Mouse (Mus musculus) limb, embryonic 15.5 days (tissue): ENCODE data around the gene Tgfbi. TPM values are rescaled to one million over a fixed set of nuclear protein-coding genes. Genes with fewer than 3 reads are reported as not detected.

Source experiments
- ATAC-seq: fragments of 200-750 bp; cut with Nextera tagmentation; 2 replicates; pipeline ENCODE4 v1.8.0; 2017; ENCODE audit warnings: low read depth, moderate TSS enrichment; ENCODE audit not compliant: insufficient number of reproducible peaks, low FRiP score, low TSS enrichment
- H3K27ac ChIP-seq: fragments of 300-500 bp; sonication (generic); 2 replicates; pipeline ENCODE4 v1.5.1; 2015; ENCODE audit warnings: moderate library complexity, mild to moderate bottlenecking, inconsistent platforms
- H3K27me3 ChIP-seq: fragments of 300-500 bp; sonication (generic); 2 replicates; pipeline ENCODE4 v1.6.1; 2015; ENCODE audit warnings: inconsistent platforms
- H3K36me3 ChIP-seq: fragments of 300-500 bp; sonication (generic); 2 replicates; pipeline ENCODE4 v1.6.1; 2015; ENCODE audit warnings: inconsistent platforms
- H3K4me1 ChIP-seq: fragments of 300-500 bp; sonication (generic); 2 replicates; pipeline ENCODE4 v1.6.1; 2015; ENCODE audit warnings: inconsistent platforms
- H3K4me2 ChIP-seq: fragments of 300-500 bp; sonication (generic); 2 replicates; pipeline ENCODE4 v1.6.1; 2015; ENCODE audit warnings: mild to moderate bottlenecking, inconsistent platforms
- H3K4me3 ChIP-seq: fragments of 300-500 bp; sonication (generic); 2 replicates; pipeline ENCODE4 v1.5.1; 2015; ENCODE audit warnings: mild to moderate bottlenecking, inconsistent platforms
- H3K9ac ChIP-seq: fragments of 300-500 bp; sonication (generic); 2 replicates; pipeline ENCODE4 v1.6.1; 2015; ENCODE audit warnings: inconsistent platforms
- H3K9me3 ChIP-seq: fragments of 300-500 bp; sonication (generic); 2 replicates; pipeline ENCODE4 v1.6.1; 2016; ENCODE audit warnings: inconsistent platforms
- WGBS: fragments of 180-500 bp; shearing (Covaris S2); methylation state at CpG from one replicate; pipeline ENCODE4 v1.1.7; 2015; 5-methylcytosine and 5-hydroxymethylcytosine counted together
- polyA plus RNA-seq: library from polyadenylated mRNA; unstranded; fragments of >200 nt; fragmentation: Nextera tagmentation; extraction: Ambion mirVana; gene quantifications from 2 replicates; pipeline ENCODE4 v1.2.1, GENCODE M21; 2015

Tgfbi gene
- polyA plus RNA-seq, 1 experiment from 2014 or later = 121 TPM

DNA sequence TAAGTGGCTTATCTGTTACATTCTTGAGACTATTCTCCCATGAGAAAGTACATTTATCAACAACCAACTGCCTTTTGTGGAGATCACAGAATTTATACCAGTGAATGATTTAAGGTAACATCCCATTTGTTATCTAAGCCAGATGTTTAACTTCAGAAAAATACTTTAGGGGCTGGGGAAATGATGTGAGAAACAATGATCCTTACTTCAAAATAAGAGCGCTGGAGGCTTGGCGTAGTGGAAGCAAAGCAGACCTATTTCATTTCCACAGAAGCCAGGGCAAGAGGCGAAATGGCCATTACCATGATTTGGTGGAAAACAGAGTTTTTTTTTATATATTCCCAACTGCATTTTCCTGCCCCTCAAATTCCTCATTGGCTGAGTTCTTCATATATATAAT, 34.7 kb downstream of the Tgfbi start:
- no peak overlapping the region for H3K27ac ChIP-seq
- H3K27me3 ChIP-seq = no peaks in the 10 kb centered on the region
- H3K9me3 ChIP-seq = no peaks in the 10 kb centered on the region
- peaks cover 18% of the 10 kb centered on the region for H3K4me1 ChIP-seq
- no peak overlapping the region for H3K4me2 ChIP-seq
- H3K4me3 ChIP-seq = no peak overlapping the region
- no peak for ATAC-seq
- H3K9ac ChIP-seq = no peak overlapping the region
- no peaks in the 10 kb centered on the region for H3K36me3 ChIP-seq
- WGBS = 57% methylated on average over 3 of the region's 3 CpGs

DNA sequence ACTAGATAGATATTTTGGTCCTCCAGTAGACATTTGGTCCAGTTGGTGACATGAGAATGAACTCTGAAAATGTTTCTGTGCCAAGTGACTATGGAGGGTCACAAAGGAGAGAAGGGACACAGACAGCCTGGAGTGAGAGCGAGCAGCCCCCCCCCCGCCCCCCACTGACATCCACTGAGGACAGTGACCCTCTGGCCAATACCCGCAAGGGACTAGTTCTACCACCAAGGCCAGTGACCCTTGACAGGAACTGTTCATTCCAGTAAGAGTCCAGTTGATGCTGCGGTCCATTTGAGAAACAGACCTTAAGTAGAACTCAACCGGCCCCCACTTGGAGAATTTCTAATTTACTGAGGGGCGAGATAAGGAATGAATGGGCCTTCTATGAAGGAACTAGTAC, 36.4 kb downstream of the Tgfbi start:
- Histone ChIP-seq H3K4me1 (peaks cover 18% of the 10 kb centered on the region), H3K9ac (no peak overlapping the region), H3K4me3 (no peak overlapping the region), H3K4me2 (no peak overlapping the region), H3K27me3 (no peaks in the 10 kb centered on the region), H3K9me3 (no peaks in the 10 kb centered on the region), H3K36me3 (no peaks in the 10 kb centered on the region), H3K27ac (no peak overlapping the region)
- ATAC-seq = no peak
- WGBS = 89% methylated on average over 6 of the region's 6 CpGs

DNA sequence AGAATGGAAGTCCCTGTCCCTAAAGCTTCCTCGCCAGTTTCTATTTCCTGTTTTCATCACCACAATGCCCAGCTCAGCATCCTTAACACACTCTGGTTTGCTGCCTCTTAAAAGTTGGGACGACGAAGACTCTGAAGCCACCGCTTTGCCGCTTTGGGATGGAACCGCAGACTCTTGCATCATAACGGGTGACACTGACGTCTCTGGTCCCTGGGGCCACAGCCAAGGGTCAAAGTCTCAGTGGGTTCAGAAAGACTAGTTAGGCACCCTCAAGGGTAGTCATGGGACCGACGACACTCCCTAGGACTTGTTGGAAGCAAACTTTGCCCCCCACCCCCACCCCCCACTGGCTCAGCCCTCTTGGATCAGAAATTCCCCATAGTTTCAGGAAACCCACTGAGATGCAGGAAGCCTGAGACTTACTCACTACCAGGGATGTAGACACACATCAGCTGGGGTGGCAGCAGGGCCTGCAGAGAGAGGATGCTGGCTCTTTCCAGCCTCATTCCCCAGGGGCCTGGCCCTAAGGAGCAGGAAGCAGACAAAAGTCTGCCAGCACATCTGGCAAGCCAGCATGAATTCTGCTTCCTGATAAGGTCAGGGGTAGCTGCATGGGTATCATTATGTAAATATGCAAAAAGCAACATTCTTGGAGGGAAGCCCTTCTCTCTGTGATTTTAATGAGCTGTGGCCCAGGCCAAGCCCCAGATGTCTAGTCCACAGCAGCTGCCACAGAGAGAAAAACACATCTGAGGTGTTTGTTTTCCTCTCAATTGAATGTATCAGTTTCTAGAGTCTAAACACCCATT, 38.5 kb downstream of the Tgfbi start:
- 76% methylated on average over 10 of the region's 10 CpGs for WGBS
- no peak; the same call in 1 of the 2 replicates for ATAC-seq
- H3K27ac ChIP-seq = peak overlapping the region; percentile 62

DNA sequence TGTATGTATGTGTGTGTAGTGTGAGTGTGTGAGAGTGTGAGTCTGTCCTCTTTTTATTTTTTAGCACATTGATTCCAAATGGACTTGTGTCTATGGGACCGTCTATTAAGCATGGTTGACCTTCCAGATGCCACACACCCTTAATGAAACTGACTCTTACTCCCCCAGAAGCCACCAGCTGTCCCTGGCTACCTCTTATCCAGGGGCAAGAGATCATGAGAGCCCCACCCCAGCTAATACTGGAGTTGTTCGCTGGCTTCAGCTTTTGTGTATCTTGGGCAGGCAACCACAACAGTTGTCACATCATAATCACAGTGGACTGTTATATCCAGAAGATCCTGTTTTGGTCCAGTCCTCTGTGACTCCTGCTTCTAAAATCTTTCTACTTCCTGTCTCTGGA, 40.7 kb downstream of the Tgfbi start:
- Histone ChIP-seq H3K27ac (no peak overlapping the region), H3K4me3 (no peak overlapping the region), H3K9ac (no peak overlapping the region), H3K4me1 (peaks cover 39% of the 10 kb centered on the region), H3K27me3 (no peaks in the 10 kb centered on the region), H3K36me3 (no peaks in the 10 kb centered on the region), H3K9me3 (no peaks in the 10 kb centered on the region), H3K4me2 (no peak overlapping the region)
- WGBS = 95% methylated on average over 2 of the region's 2 CpGs
- no peak for ATAC-seq

More for the DNA sequence above, 38.5 kb downstream of the Tgfbi start:
- no peak overlapping the region for H3K4me3 ChIP-seq
- no peaks in the 10 kb centered on the region for H3K36me3 ChIP-seq
- no peaks in the 10 kb centered on the region for H3K9me3 ChIP-seq
- H3K27me3 ChIP-seq = no peaks in the 10 kb centered on the region
- no peak overlapping the region for H3K9ac ChIP-seq
- no peak overlapping the region for H3K4me2 ChIP-seq
- peaks cover 23% of the 10 kb centered on the region for H3K4me1 ChIP-seq

GRCm38 (mm10) chr13:56652381-56652780, 43.1 kb downstream of the Tgfbi start:
- 21% methylated on average over 8 of the region's 8 CpGs for WGBS
- peaks cover 39% of the 10 kb centered on the region for H3K4me1 ChIP-seq
- no peak overlapping the region for H3K4me2 ChIP-seq
- H3K9me3 ChIP-seq = no peaks in the 10 kb centered on the region
- no peaks in the 10 kb centered on the region for H3K27me3 ChIP-seq
- H3K27ac ChIP-seq = peak overlapping the region; percentile 27; the same call in 1 of the 2 replicates
- no peak overlapping the region for H3K4me3 ChIP-seq
- ATAC-seq = no peak
- no peaks in the 10 kb centered on the region for H3K36me3 ChIP-seq
- no peak overlapping the region for H3K9ac ChIP-seq

DNA sequence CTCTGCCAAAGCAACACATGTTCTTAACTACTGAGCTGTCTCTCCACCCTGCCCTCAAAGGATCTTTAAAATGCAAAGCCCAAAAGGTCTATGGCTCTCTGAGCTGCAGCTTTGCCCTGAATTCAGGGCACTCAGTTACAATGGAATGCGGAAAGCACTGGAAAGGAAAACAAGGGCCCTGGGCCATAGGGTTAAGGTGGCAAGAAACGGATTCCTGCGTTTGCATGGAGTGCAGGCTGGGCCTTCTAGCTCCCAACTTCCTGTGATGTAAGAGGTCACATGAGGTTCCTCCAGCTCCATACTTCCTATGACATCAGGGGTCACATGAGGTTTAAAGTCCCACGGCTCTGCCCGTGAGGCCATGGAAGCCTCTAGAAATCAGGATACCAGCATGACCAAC, 44.9 kb downstream of the Tgfbi start:
- no peak overlapping the region for H3K4me3 ChIP-seq
- no peaks in the 10 kb centered on the region for H3K9me3 ChIP-seq
- H3K9ac ChIP-seq = no peak overlapping the region
- no peak for ATAC-seq
- H3K4me1 ChIP-seq = peaks cover 29% of the 10 kb centered on the region
- 68% methylated on average over 5 of the region's 5 CpGs for WGBS
- no peaks in the 10 kb centered on the region for H3K27me3 ChIP-seq
- H3K4me2 ChIP-seq = no peak overlapping the region
- no peaks in the 10 kb centered on the region for H3K36me3 ChIP-seq
- 0 out of 2 replicates have a peak overlapping the region, but pooled peaks have one; percentile 22 for H3K27ac ChIP-seq

- H3K4me1 ChIP-seq = peaks cover 19% of the 10 kb centered on the region
- no peak for ATAC-seq
- no peak overlapping the region for H3K27ac ChIP-seq
These were observed 48.7 kb downstream of the Tgfbi start for GRCm38 (mm10) chr13:56657946-56658512.

DNA sequence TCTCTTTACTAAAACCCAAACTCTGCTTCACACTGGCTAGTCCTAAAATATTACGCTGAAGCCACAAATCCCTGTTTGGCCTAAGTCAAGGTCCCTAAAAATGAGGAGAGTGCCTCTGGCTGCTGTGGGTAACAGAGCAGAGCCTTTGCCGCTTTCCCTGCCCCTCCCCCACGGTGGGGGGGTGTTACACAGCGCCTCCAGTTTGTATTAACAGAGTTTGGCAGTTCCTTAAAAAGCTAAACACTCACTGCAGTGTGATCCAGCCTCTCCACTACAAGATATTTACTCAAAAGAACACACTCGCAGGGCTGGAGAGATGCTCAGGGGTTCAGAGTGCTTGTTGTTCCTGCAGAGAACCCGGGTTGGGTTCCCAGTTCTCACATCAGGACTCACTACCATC, 49.6 kb downstream of the Tgfbi start:
- Histone ChIP-seq H3K9me3 (no peaks in the 10 kb centered on the region), H3K36me3 (no peaks in the 10 kb centered on the region), H3K9ac (no peak overlapping the region), H3K27me3 (no peaks in the 10 kb centered on the region), H3K4me2 (no peak overlapping the region), H3K4me3 (no peak overlapping the region), H3K4me1 (peaks cover 10% of the 10 kb centered on the region), H3K27ac (no peak overlapping the region)
- 69% methylated on average over 6 of the region's 6 CpGs for WGBS
- ATAC-seq = no peak

More at GRCm38 (mm10) chr13:56657946-56658512, 48.7 kb downstream of the Tgfbi start:
- Histone ChIP-seq H3K4me2 (no peak overlapping the region), H3K4me3 (no peak overlapping the region), H3K27me3 (no peaks in the 10 kb centered on the region), H3K36me3 (no peaks in the 10 kb centered on the region), H3K9ac (no peak overlapping the region), H3K9me3 (no peaks in the 10 kb centered on the region)
- WGBS = 37% methylated on average over 7 of the region's 7 CpGs

DNA sequence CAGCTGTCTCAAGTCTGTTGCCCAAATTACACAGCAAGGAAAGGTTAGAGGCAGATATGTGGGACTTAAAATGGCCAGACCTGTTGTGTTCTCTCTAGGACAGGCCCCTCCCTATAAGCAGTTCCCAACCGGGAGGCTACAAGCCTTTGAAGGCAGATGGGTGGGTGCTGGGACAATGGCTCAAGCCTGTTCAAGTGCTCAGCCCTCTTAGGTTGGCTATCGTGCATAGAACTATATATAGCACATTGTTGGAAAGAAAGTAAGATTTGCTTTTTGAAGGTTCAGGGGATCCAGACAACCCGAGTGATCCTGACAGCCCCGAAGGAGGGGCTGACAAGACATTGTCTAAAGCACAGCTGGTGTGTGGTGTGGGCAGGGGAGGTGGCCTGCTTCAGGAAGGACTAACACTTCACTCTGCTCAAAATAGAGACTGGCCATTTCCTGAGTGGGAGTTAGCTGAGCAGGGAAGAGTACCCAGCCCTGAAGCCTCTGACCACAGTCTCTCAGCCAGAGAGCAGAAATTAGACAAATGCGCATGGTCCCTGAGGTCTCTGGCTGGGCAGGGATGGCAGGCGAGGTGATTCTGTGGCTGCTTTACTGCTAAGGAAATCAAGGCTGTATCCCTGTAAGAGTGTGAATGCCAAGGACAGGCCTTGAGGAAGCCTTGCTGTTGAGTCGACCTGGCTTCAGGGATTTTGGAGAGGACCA, 52.7 kb downstream of the Tgfbi start:
- Histone ChIP-seq H3K4me2 (no peak overlapping the region), H3K36me3 (no peaks in the 10 kb centered on the region), H3K9ac (no peak overlapping the region), H3K27me3 (0 out of 2 replicates have a peak, but pooled peaks cover 3% of the 10 kb centered on the region), H3K27ac (peak overlapping the region; percentile 47; the same call in 1 of the 2 replicates), H3K4me1 (peaks cover 6% of the 10 kb centered on the region), H3K9me3 (no peaks in the 10 kb centered on the region), H3K4me3 (no peak overlapping the region)
- ATAC-seq = no peak
- 63% methylated on average over 7 of the region's 7 CpGs for WGBS

DNA sequence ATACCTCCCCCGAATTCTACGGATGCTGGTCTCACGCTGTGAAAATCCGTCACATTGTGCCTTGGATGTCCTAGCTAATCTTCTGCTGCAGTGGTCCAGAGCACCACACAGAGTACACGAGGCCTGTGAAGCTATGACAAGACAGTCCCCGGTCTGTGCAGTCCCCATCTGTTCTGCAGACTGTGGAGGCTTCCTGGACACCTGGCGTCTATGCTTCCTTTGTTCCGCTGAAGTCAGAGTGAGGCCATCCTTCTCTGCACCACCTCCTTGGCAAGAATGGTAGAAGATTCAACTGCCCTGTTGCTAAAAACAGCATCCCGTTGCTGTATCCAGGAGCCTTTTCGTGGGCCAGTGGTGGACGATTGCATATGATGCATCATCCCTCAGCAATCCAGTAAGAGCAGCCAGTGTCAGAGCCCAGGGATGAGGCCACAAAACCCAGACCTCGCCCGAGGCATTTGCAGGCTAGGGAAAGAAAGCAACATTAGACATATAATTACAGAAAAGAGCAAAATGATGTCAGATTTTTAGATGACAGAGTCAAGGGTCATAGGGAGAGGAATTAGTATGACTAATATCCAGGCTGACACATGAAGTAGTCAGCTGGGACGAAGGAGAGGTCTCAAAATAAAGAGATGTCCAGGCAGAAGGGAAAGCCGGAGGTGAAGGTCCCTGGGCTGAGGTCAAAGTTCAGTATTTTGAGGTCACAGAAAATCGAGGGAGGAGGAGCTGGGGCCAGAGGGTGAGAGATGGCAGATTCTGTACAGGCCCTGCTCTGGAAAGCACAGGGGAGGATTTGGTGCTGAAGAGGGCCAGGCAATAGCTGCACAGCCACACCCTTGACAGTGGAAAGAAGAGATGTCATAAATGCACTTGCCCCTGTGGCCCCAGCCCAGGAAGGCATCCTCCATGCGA, 55.2 kb downstream of the Tgfbi start:
- H3K9me3 ChIP-seq = no peaks in the 10 kb centered on the region
- ATAC-seq = no peak
- WGBS = 73% methylated on average over 17 of the region's 17 CpGs

GRCm38 (mm10) chr13:56671206-56671605, 61.9 kb downstream of the Tgfbi start:
- peaks cover 8% of the 10 kb centered on the region; the same call in 1 of the 2 replicates for H3K4me1 ChIP-seq
- no peaks in the 10 kb centered on the region for H3K36me3 ChIP-seq
- H3K4me2 ChIP-seq = no peak overlapping the region
- 56% methylated on average over 11 of the region's 11 CpGs for WGBS
- no peak overlapping the region for H3K9ac ChIP-seq
- no peak overlapping the region for H3K27ac ChIP-seq
- no peak for ATAC-seq
- no peak overlapping the region for H3K4me3 ChIP-seq
- H3K27me3 ChIP-seq = no peaks in the 10 kb centered on the region
- no peaks in the 10 kb centered on the region for H3K9me3 ChIP-seq

More for the DNA sequence above, 55.2 kb downstream of the Tgfbi start:
- 0 out of 2 replicates have a peak, but pooled peaks cover 2% of the 10 kb centered on the region for H3K4me1 ChIP-seq
- H3K4me3 ChIP-seq = no peak overlapping the region
- H3K36me3 ChIP-seq = no peaks in the 10 kb centered on the region
- 0 out of 2 replicates have a peak, but pooled peaks cover 3% of the 10 kb centered on the region for H3K27me3 ChIP-seq
- H3K27ac ChIP-seq = no peak overlapping the region
- no peak overlapping the region for H3K9ac ChIP-seq
- no peak overlapping the region for H3K4me2 ChIP-seq
